Mouse (Mus musculus) heart, embryonic 12.5 days (tissue): ENCODE measurements around the gene Dgkq. TPM values are rescaled to one million over a fixed set of nuclear protein-coding genes. Genes with fewer than 3 reads are reported as not detected.

ENCODE experiments used
- ATAC-seq: fragments of 200-750 bp; cut with Nextera tagmentation; 2 replicates; pipeline ENCODE4 v1.8.0; 2017; ENCODE audit warnings: moderate TSS enrichment, moderate library complexity; ENCODE audit not compliant: insufficient number of reproducible peaks, low FRiP score
- H3K27ac ChIP-seq: fragments of 300-500 bp; sonication (generic); 2 replicates; pipeline ENCODE4 v1.5.1; 2016; ENCODE audit warnings: mild to moderate bottlenecking, moderate library complexity; ENCODE audit not compliant: poor library complexity, severe bottlenecking
- H3K27me3 ChIP-seq: fragments of 300-500 bp; sonication (generic); replicated peaks from 2 replicates; pipeline ENCODE4 v1.6.1; 2016; ENCODE audit warnings: mild to moderate bottlenecking, moderate library complexity
- H3K36me3 ChIP-seq: fragments of 300-500 bp; sonication (generic); 2 replicates; pipeline ENCODE4 v1.6.1; 2016; ENCODE audit warnings: mild to moderate bottlenecking, moderate library complexity
- H3K4me1 ChIP-seq: fragments of 300-500 bp; sonication (generic); replicated peaks from 2 replicates; pipeline ENCODE4 v1.6.1; 2016; ENCODE audit warnings: mild to moderate bottlenecking
- H3K4me2 ChIP-seq: fragments of 300-500 bp; sonication (generic); 2 replicates; pipeline ENCODE4 v1.6.1; 2016; ENCODE audit warnings: mild to moderate bottlenecking, moderate library complexity
- H3K4me3 ChIP-seq: fragments of 300-500 bp; sonication (generic); 2 replicates; pipeline ENCODE4 v1.5.1; 2016; ENCODE audit warnings: mild to moderate bottlenecking
- H3K9ac ChIP-seq: fragments of 300-500 bp; sonication (generic); 2 replicates; pipeline ENCODE4 v1.6.1; 2016; ENCODE audit warnings: mild to moderate bottlenecking, moderate library complexity
- H3K9me3 ChIP-seq: fragments of 300-500 bp; sonication (generic); replicated peaks from 2 replicates; pipeline ENCODE4 v1.6.1; 2016; ENCODE audit warnings: mild to moderate bottlenecking, moderate library complexity
- WGBS: fragments of 180-500 bp; shearing (Covaris S2); methylation state at CpG from one replicate; pipeline ENCODE4 v1.1.7; 2016; 5-methylcytosine and 5-hydroxymethylcytosine counted together
- polyA plus RNA-seq: library from polyadenylated mRNA; unstranded; fragments of >200 nt; fragmentation: Nextera tagmentation; extraction: Ambion mirVana; gene quantifications from 2 replicates; pipeline ENCODE4 v1.2.1, GENCODE M21; 2016

The Dgkq gene
- polyA plus RNA-seq, 1 experiment from 2014 or later, result 9.4 TPM

DNA sequence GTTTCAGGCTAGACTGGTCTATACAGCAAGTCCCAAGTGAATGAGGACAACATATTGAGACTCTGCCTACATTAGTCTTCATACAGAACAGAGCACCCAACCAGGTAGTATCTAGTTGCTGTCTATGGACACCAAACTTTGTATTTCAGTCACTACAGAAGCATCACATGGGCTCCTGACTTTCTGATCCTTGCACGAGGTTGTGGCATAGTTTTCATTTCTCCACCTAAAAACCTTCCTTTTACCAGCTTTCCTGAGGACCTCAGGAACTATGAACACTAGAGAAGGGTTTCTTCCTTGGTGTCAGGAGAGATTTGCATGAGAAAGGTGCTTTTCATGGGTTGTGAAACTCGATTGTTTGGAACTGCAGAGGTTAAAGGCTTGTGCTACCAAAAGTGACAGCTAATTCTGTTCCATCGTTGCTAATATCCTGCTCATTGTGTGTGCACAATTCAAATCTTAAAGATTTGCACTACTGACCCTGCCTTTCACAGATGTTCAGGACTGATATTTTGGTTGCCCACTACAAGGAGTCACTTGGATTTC lies 1.0 kb downstream of the Dgkq start:
- no peak for ATAC-seq
- H3K4me1 ChIP-seq, result peaks cover 14% of the 10 kb centered on the region
- H3K27ac ChIP-seq, result peak overlapping the region; percentile 87
- H3K9ac ChIP-seq, result peak overlapping the region; percentile 84
- peaks cover 7% of the 10 kb centered on the region; the same call in 1 of the 2 replicates for H3K27me3 ChIP-seq
- H3K9me3 ChIP-seq, result no peaks in the 10 kb centered on the region
- WGBS, result 12% methylated on average over 3 of the region's 3 CpGs
- peaks cover 24% of the 10 kb centered on the region for H3K36me3 ChIP-seq
- peak overlapping the region; percentile 72 for H3K4me3 ChIP-seq
- peak overlapping the region; percentile 76 for H3K4me2 ChIP-seq

DNA sequence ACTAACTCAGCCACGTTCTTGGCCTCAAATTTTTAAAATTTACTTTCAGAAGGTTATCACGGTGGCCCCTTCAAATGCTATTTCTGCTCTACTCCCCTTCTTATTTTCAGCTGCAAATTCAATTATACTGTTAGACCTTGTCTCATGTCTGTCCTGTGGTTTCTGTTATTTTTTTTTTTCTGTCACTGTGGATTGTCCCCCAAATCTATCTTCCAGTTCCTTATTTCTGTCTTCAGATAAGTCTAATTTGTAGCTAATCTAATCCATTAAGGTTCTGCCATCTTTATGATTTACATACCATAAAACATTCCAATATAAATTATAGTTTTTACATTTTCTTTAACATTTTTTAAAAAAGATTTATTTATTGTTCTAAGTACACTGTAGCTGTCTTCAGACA lies 2.1 kb downstream of the Dgkq start:
- 83% methylated on average over 2 of the region's 2 CpGs for WGBS
- H3K9me3 ChIP-seq, result no peaks in the 10 kb centered on the region
- H3K27ac ChIP-seq, result no peak overlapping the region
- no peak overlapping the region for H3K4me2 ChIP-seq
- H3K9ac ChIP-seq, result no peak overlapping the region
- peaks cover 14% of the 10 kb centered on the region for H3K36me3 ChIP-seq
- no peak overlapping the region for H3K4me3 ChIP-seq
- peaks cover 14% of the 10 kb centered on the region for H3K4me1 ChIP-seq
- peaks cover 14% of the 10 kb centered on the region for H3K27me3 ChIP-seq
- ATAC-seq, result no peak

DNA sequence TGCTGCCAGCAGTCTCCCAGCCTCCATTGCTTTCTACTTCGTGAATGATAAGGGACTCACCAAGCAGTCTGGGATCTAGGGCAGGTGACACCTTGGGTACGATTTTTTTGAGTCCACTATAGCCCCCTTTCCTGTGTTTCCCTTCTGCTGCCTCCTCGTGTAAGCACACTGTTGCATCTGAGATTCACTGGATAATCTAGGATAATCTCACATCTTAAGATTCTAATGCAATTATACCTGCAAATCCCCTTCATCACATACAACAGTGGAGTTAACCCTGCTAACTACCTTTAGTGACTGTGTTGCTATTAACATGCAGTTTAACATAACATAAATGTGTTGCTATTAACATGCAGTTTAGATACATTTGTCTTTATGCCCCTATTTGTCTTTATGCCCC lies 4.4 kb downstream of the Dgkq start:
- H3K27me3 ChIP-seq, result peaks cover 14% of the 10 kb centered on the region
- H3K4me1 ChIP-seq, result peaks cover 8% of the 10 kb centered on the region
- H3K9ac ChIP-seq, result no peak overlapping the region
- no peak overlapping the region for H3K27ac ChIP-seq
- no peak for ATAC-seq
- no peaks in the 10 kb centered on the region for H3K9me3 ChIP-seq
- no peaks in the 10 kb centered on the region for H3K36me3 ChIP-seq
- H3K4me3 ChIP-seq, result no peak overlapping the region
- WGBS, result 33% methylated on average over 3 of the region's 3 CpGs
- no peak overlapping the region for H3K4me2 ChIP-seq

DNA sequence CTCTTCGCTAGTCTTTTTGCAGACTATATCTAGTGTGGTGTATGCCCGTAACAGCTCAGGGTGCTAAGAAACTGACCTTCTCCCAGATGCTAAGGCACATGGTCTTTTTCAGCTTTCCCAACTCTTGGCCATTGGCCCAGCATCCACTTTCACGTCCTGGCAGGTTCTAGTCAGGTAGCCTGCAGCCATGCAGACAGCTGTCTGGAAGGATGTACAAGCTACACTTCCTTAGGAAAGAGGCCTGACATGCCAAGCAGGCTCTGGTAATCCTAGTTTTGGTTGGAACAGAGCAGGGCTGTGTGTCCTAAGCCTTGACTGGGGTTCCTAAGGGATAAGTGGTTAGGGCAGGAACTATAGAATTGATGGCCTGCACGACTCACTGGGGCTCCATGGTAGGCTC lies 6.7 kb downstream of the Dgkq start:
- WGBS, result 78% methylated on average over 4 of the region's 4 CpGs
- Histone ChIP-seq H3K27me3 (peaks cover 14% of the 10 kb centered on the region), H3K9me3 (no peaks in the 10 kb centered on the region), H3K36me3 (peaks cover 3% of the 10 kb centered on the region; the same call in 1 of the 2 replicates), H3K4me1 (peaks cover 11% of the 10 kb centered on the region), H3K27ac (no peak overlapping the region), H3K4me3 (no peak overlapping the region), H3K9ac (no peak overlapping the region), H3K4me2 (no peak overlapping the region)
- no peak for ATAC-seq

DNA sequence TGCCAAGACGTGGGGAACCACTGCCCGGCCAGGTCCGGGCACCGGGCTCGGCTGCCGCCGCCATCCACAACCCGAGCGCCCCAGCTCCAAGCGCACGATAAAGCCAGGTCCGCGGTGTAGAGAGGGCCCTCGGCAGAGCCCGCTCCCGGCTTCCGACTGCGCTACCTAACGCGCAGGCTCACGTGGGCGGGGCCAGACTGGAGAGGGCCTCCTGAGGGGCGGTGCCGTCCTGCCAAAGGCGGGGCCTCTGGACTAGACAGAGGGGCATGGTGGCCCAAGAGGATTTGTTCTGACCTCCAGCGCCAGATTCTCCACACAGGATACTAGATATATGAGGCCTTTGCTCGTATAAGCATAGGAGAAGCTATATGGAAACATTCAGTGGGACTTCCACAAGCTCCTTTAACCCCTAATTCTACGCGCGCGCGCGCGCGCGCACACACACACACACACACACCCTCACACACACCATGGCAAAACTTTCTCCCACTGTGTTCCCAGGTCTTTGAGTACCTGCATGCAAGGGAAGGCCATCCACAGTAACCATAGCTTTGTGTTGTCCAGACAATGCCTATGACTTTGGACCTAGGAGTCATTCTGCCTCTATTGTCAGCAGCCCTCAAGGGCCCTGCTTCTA lies 8.7 kb downstream of the Dgkq start:
- peaks cover 11% of the 10 kb centered on the region for H3K4me1 ChIP-seq
- peaks cover 14% of the 10 kb centered on the region for H3K27me3 ChIP-seq
- peak; percentile 100 for ATAC-seq
- 13% methylated on average over 36 of the region's 36 CpGs for WGBS
- H3K9ac ChIP-seq, result peak overlapping the region; percentile 90
- no peaks in the 10 kb centered on the region for H3K9me3 ChIP-seq
- H3K4me2 ChIP-seq, result peak overlapping the region; percentile 94
- no peak overlapping the region for H3K27ac ChIP-seq
- peaks cover 21% of the 10 kb centered on the region for H3K36me3 ChIP-seq
- peak overlapping the region; percentile 87 for H3K4me3 ChIP-seq

DNA sequence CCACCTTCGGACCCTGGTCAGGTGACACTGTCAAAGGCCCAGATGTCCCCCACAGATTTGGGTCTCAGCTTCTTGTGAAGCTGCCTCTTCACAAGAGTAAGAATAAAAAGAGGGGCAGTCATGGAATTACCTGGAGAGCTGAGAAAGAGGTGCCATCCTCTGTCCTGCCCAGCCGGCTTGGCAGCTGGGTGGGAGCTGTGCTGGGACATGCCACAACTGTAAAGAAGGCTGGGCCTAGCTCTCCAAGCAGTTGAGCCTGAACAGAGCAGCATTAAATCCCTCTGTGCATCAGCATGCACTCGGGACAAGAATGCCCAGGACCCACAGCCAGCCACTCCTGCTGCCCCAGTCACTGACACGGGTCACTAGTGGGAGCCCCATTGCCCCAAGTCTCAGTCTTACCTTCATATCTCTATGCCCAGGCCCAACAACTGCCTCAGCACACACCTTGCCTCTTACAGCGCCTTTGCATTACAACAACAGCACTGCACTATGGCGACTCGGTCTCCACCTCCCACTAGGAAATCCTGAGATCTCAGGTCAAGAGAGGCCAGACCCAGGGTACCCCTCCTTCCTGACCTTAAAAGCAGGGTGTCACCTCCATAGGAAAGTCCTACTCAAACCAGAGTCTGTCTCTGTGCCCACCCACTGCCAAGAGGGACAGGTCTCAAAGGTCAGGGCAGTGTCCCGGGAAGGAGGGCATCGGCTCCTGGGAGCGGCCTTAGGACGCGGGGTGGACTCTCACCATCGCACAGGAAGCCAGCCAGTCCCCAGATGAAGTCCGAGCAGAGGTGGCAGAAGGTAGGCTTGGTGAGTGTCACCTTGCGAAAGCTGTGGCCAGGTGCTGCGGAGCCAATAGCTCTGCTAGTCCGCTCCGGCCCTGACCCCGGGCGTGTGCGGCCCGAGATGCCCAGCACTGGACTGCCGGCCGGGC lies 9.5 kb downstream of the Dgkq start, which contains the start of gene Idua:
Idua (plus strand) TSS at position 634 of the 934 bp plus-strand sequence.
- peaks cover 12% of the 10 kb centered on the region for H3K27me3 ChIP-seq
- peaks cover 29% of the 10 kb centered on the region for H3K36me3 ChIP-seq
- peak within 1 kb of the TSS; percentile 90 for H3K9ac ChIP-seq
- H3K27ac ChIP-seq, result no peak within 1 kb of the TSS
- WGBS, result 13% methylated on average over 24 of the region's 24 CpGs
- peak within 1 kb of the TSS; percentile 94 for H3K4me2 ChIP-seq
- peak within 1 kb of the TSS; percentile 87 for H3K4me3 ChIP-seq
- ATAC-seq, result peak; percentile 51
- peaks cover 11% of the 10 kb centered on the region for H3K4me1 ChIP-seq
- no peaks in the 10 kb centered on the region for H3K9me3 ChIP-seq

DNA sequence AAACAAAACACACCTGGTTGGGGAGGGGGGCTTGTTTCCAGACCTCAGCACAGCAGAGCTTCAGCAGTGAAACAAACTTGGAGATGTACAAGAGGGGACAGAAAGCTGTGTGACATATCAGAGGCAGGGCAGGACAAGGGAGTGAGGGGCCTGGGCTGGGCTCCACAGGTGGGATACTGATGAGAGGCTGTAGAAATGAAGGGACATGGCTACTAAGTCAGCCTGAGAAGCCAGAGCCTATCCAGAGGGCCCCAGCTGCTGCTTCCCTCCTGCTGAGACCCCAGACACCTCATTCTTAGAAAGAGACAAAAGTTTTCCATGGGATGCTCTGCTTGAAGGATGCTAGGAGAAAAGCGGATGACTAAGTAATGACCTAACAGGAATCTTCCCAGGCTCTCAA lies 10.9 kb downstream of the Dgkq start:
- peaks cover 43% of the 10 kb centered on the region for H3K36me3 ChIP-seq
- no peak overlapping the region for H3K27ac ChIP-seq
- H3K9me3 ChIP-seq, result no peaks in the 10 kb centered on the region
- peaks cover 6% of the 10 kb centered on the region for H3K27me3 ChIP-seq
- 87% methylated on average over 1 of the region's 1 CpGs for WGBS
- H3K4me2 ChIP-seq, result no peak overlapping the region
- H3K4me3 ChIP-seq, result no peak overlapping the region
- H3K9ac ChIP-seq, result no peak overlapping the region
- peaks cover 11% of the 10 kb centered on the region for H3K4me1 ChIP-seq
- ATAC-seq, result no peak

DNA sequence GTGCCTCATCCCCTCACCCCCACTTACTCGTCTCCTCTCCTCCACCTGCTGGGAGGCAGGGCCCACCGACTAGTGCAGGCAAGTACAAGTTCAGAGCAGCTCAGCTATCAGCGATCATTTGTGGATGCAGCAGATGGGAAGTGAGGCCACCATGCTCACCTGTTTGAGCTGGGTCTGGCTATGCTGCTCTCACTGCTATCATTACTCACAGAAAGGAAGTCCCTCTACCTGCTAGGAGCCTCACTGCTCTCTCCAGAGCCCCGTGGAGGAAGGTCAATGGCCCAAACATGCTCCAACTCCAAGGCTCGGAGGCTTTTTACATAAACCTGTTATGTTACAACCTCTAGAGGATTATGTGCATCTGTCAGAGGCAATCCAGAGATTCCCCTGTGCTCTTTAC lies 12.1 kb downstream of the Dgkq start:
- peaks cover 11% of the 10 kb centered on the region for H3K4me1 ChIP-seq
- no peak overlapping the region for H3K27ac ChIP-seq
- H3K27me3 ChIP-seq, result no peaks in the 10 kb centered on the region
- peaks cover 54% of the 10 kb centered on the region for H3K36me3 ChIP-seq
- H3K9me3 ChIP-seq, result no peaks in the 10 kb centered on the region
- H3K4me2 ChIP-seq, result no peak overlapping the region
- H3K4me3 ChIP-seq, result no peak overlapping the region
- H3K9ac ChIP-seq, result no peak overlapping the region
- 73% methylated on average over 5 of the region's 5 CpGs for WGBS
- no peak for ATAC-seq

DNA sequence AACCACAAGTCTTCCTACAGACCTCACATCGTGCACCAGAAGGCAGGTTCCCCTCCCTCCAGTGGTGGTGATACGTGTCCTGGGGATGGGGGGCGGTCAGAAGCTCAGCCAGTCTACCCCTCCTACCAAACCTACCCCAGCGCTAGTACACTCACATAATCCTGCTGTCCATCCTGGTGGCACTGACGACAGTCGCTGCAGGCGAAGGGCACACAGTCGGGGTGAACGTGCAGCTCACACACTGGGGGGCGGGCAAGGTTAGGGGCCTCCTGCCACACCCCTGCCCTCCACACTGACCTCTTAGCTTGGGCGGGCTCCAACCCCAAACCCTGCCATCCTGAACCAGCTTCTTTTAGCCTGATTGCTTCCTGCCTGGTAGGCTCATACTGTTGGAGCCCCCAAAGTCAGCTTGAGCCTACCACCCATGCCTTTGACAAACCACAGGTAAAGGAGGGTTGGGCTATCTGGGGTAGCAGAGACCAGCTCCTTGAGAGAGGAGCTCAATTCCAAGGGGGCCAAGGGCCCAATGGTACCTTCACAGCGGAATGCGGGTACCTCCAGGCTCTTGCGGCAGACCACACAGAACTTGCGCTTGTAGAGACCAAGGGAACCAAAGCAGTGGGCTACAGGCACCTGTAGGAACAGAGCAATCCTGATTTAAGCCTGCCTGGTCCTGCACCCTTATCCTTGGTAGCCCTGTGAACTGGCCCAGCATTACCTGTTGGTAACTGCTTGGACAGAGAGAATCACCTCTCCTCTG lies 13.4 kb downstream of the Dgkq start:
- H3K4me2 ChIP-seq, result no peak overlapping the region
- no peak overlapping the region for H3K9ac ChIP-seq
- H3K27me3 ChIP-seq, result no peaks in the 10 kb centered on the region
- H3K27ac ChIP-seq, result no peak overlapping the region
- H3K36me3 ChIP-seq, result peaks cover 62% of the 10 kb centered on the region
- WGBS, result 90% methylated on average over 15 of the region's 15 CpGs
- H3K9me3 ChIP-seq, result no peaks in the 10 kb centered on the region
- no peak overlapping the region for H3K4me3 ChIP-seq
- H3K4me1 ChIP-seq, result peaks cover 11% of the 10 kb centered on the region
- ATAC-seq, result no peak

DNA sequence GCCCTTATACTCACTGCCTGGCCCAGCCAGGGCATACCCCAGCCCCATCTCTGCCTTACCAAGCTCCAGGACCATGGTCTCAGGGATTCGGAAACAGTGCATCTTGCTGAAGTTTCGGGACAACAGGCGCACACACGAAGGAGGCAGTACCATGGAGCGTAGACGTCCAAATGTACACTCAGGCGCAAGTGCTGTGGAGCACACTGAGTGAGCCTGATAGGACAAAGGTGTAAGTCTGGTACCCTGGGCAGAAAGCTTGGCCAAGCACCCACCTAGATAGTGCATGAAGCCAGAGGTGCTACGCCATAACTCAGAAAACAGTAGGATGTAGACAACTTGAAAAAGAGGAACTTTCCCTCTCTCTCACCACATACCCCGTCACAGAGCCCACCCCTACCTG lies 14.1 kb downstream of the Dgkq start:
- Histone ChIP-seq H3K9ac (no peak overlapping the region), H3K36me3 (peaks cover 69% of the 10 kb centered on the region), H3K4me1 (peaks cover 11% of the 10 kb centered on the region), H3K4me3 (no peak overlapping the region), H3K9me3 (no peaks in the 10 kb centered on the region), H3K27me3 (no peaks in the 10 kb centered on the region), H3K4me2 (no peak overlapping the region), H3K27ac (no peak overlapping the region)
- ATAC-seq, result no peak
- 87% methylated on average over 9 of the region's 9 CpGs for WGBS
